Mouse (Mus musculus) G1E (cell line): Measurements from ENCODE around the gene March9. TPM values are rescaled to one million over a fixed set of nuclear protein-coding genes. Genes with fewer than 3 reads are reported as not detected.
"Not testable (repeated sequence)": the region's sequence is repeated elsewhere in the genome, so short reads cannot be mapped to it uniquely, and the experiment has no call there.

Source experiments
- ATAC-seq: 2 replicates; pipeline ENCODE4 v1.8.0; 2016; ENCODE audit warnings: mild to moderate bottlenecking; ENCODE audit not compliant: insufficient number of reproducible peaks, poor library complexity, low FRiP score, severe bottlenecking; ENCODE audit errors: extremely low read depth
- DNase-seq: peaks from one replicate; pipeline ENCODE4 v3.0.0; 2012; ENCODE audit warnings: low spot score
- H3K27me3 ChIP-seq: 2 replicates; pipeline ENCODE4 v1.6.1; 2012; ENCODE audit warnings: mild to moderate bottlenecking, low read length, inconsistent platforms; ENCODE audit not compliant: insufficient read depth
- H3K36me3 ChIP-seq: replicated peaks from 2 replicates; pipeline ENCODE3; 2012; ENCODE audit warnings: mild to moderate bottlenecking, inconsistent platforms
- H3K4me1 ChIP-seq: 2 replicates; pipeline ENCODE4 v1.6.1; 2012; ENCODE audit warnings: low read depth, low read length, inconsistent platforms, mixed read lengths; ENCODE audit not compliant: insufficient read depth
- H3K4me3 ChIP-seq: 2 replicates; pipeline ENCODE4 v1.5.1; 2012; ENCODE audit warnings: low read depth, mild to moderate bottlenecking, inconsistent platforms, low read length, moderate library complexity, mixed read lengths
- H3K9me3 ChIP-seq: replicated peaks from 2 replicates; pipeline ENCODE4 v1.6.1; 2012; ENCODE audit warnings: inconsistent platforms
- CTCF ChIP-seq: IDR thresholded peaks from 2 replicates; pipeline ENCODE4 v1.5.1; 2012; ENCODE audit warnings: low read depth, low read length, inconsistent platforms, mixed read lengths
- GATA1 ChIP-seq: IDR thresholded peaks from 2 replicates; pipeline ENCODE4 v1.6.1; 2012; ENCODE audit warnings: borderline replicate concordance, low read length, inconsistent platforms, mixed read lengths
- GATA2 ChIP-seq: IDR thresholded peaks from 2 replicates; pipeline ENCODE4 v1.6.1; 2012; ENCODE audit warnings: low read depth, low read length, inconsistent platforms, borderline replicate concordance
- POLR2AphosphoS5 ChIP-seq: IDR thresholded peaks from 2 replicates; pipeline ENCODE4 v1.6.1; 2012; ENCODE audit warnings: low read depth, low read length, inconsistent platforms; ENCODE audit not compliant: insufficient replicate concordance
- TAL1 ChIP-seq: conservative IDR thresholded peaks from 2 replicates; pipeline ENCODE4 v1.6.1; 2012; ENCODE audit warnings: low read depth, low read length, inconsistent platforms, mixed read lengths
- polyA plus RNA-seq: library from polyadenylated mRNA; stranded (reverse); fragments of >175 nt; gene quantifications from 2 replicates; pipeline ENCODE4 v1.2.3, GENCODE M21; 2012
- total RNA-seq, 2 experiments: library from RNA; stranded (forward) in 1 of 2; stranded (reverse) in 1 of 2; fragments of 200-1000 nt in 1 of 2; fragments of >200 nt in 1 of 2; fragmentation: Nextera tagmentation in 1 of 2; gene quantifications; 2 replicates each; pipeline ENCODE4 v1.2.3; 2014 to 2017

Gene March9
- total and polyA plus RNA-seq, 3 experiments, result 0.63 to 1.3 (median 1.1) TPM

DNA sequence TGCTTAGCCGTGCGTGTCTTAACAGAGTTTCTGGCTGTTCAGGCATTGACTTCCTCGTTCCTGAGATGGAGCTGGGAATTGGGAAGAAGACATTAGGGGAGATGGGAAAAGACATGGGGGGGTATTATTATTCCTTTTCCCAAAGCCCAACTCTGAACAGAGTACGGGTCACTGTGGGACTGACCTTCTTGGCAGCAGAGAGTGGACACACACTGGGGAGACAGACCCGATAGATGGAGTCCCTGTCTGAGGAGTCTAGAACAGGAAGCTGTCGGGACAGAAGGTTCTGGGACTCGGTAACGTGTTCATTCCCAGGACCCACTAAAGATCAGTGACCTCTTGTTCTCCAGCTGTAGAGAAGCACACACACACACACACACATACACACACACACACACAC is 15.7 kb upstream of the March9 start:
- Histone ChIP-seq H3K27me3 (peaks cover 54% of the 10 kb centered on the region), H3K9me3 (peaks cover 7% of the 10 kb centered on the region), H3K4me1 (peaks cover 16% of the 10 kb centered on the region), H3K36me3 (peaks cover 3% of the 10 kb centered on the region), H3K4me3 (no peak overlapping the region)
- no peak for TF ChIP-seq GATA1
- no peak for TF ChIP-seq POLR2AphosphoS5
- TF ChIP-seq TAL1, result no peak
- TF ChIP-seq GATA2, result no peak
- no peak for TF ChIP-seq CTCF
- ATAC-seq (no peak), DNase-seq (no peak)

DNA sequence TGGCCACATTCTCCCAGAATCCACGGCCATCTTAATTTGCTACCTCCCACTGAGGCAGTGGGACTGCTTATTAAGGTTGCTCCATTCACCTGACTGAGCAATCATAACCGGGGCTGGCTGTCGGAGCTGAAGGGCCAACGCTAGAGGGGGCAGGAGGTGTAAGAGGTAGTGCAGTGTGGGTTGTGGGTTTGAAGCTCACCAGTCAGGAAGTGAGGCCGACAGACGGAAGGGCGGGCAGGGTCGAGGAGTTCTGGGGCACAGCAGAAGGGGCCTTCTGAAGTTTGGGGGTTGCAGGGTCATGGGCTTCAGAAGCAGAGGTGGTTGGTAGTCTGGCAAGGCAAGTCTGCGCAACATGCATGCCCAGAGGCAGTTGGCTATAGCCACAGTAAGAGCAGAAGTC is 15.1 kb upstream of the March9 start, which contains the start of gene Agap2:
Gene Agap2, plus strand, starts transcription at position 205 of the 400 bp plus-strand sequence.
- ATAC-seq, result no peak
- TF ChIP-seq TAL1 (no peak), GATA1 (no peak), CTCF (no peak), POLR2AphosphoS5 (no peak), GATA2 (no peak)
- Histone ChIP-seq H3K36me3 (peaks cover 3% of the 10 kb centered on the region), H3K27me3 (peaks cover 48% of the 10 kb centered on the region), H3K4me1 (peaks cover 18% of the 10 kb centered on the region), H3K9me3 (peaks cover 5% of the 10 kb centered on the region), H3K4me3 (no peak within 1 kb of the TSS)
- no peak for DNase-seq

DNA sequence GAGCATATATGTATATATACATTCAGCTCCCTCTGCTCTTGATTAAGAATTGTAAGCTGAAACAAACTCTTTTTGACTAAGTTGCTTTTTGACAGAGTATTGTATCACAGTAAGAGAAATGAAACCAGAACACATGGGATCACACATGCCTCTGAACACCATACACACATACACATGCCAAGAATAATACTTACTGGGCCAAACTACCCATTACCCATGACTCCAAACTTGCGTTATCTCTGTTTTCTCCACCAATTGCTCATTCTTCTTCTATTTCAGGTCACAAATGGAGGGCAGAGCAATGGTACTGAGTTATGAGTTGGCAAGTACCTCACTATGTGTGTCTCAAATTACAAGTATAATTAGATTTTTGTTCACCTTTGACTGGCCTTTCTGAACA is 14.0 kb upstream of the March9 start:
- no peak for DNase-seq

DNA sequence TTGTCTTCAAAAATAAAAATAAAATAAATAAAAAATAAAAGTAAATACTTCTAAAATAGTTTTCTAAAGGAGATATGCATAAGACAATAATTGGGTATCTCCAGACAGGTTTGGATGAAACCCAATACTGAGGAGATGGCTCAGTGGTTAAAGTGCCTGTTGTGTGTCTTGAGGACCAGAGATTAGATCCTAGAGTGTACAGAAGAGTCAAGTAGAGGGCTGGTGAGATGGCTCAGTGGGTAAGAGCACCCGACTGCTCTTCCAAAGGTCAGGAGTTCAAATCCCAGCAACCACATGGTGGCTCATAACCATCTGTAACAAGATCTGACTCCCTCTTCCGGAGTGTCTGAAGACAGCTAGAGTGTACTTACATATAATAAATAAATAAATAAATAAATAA is 13.0 kb upstream of the March9 start:
- not testable (repeated sequence) for ATAC-seq, H3K9me3 ChIP-seq, DNase-seq, H3K4me3 ChIP-seq
- peaks cover 35% of the 10 kb centered on the region for H3K4me1 ChIP-seq
- peaks cover 17% of the 10 kb centered on the region for H3K36me3 ChIP-seq
- peaks cover 30% of the 10 kb centered on the region for H3K27me3 ChIP-seq

More for the DNA sequence above, 14.0 kb upstream of the March9 start:
- H3K36me3 ChIP-seq, result peaks cover 7% of the 10 kb centered on the region
- H3K9me3 ChIP-seq, result no peaks in the 10 kb centered on the region
- H3K4me1 ChIP-seq, result peaks cover 25% of the 10 kb centered on the region
- TF ChIP-seq GATA1 (no peak), POLR2AphosphoS5 (no peak), CTCF (no peak), TAL1 (no peak), GATA2 (no peak)
- H3K27me3 ChIP-seq, result peaks cover 39% of the 10 kb centered on the region
- no peak overlapping the region for H3K4me3 ChIP-seq
- no peak for ATAC-seq

DNA sequence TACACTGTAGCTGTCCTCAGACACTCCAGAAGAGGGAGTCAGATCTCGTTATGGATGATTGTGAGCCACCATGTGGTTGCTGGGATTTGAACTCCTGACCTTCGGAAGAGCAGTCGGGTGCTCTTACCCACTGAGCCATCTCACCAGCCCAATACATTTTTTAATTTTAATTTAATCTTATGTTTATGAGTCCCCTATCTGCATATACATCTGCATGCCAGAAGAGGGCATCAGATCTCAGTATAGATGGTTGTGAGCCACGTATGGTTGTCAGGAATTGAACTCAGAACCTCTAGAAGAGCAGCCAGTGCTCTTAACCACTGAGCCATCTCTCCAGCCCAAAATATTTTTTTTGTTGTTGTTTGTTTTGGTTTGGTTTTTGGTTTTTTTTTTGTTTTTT is 12.3 kb upstream of the March9 start:
- DNase-seq, ATAC-seq, H3K4me3 ChIP-seq, H3K9me3 ChIP-seq: not testable (repeated sequence)
- Histone ChIP-seq H3K36me3 (peaks cover 24% of the 10 kb centered on the region), H3K4me1 (peaks cover 42% of the 10 kb centered on the region), H3K27me3 (peaks cover 23% of the 10 kb centered on the region)

DNA sequence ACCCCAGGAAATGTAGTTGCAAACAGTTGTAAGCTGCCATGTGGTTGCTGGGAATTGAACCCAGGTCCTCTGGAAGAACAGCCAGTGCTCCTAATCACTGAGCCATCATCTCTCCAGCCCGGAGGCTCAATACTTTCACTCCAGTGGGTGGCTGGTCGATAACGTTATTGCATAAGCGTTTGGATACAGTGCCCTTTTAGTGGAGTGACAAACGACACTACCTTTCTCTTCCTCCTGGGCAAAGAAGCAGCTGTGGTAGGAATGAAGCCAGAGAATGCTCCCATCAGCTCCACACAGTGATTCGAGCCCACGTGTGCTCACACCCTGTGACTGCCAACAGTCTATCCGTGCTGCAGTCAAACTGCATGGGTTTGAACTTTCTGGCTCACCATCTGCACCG is 11.2 kb upstream of the March9 start:
- peak overlapping the region; percentile 72; the same call in 1 of the 2 replicates for H3K4me3 ChIP-seq
- peaks cover 14% of the 10 kb centered on the region for H3K27me3 ChIP-seq
- DNase-seq, result no peak
- ATAC-seq, result no peak
- H3K36me3 ChIP-seq, result peaks cover 34% of the 10 kb centered on the region
- no peak for TF ChIP-seq GATA1
- TF ChIP-seq POLR2AphosphoS5, result no peak
- no peak for TF ChIP-seq TAL1
- no peak for TF ChIP-seq CTCF
- no peak for TF ChIP-seq GATA2
- no peaks in the 10 kb centered on the region for H3K9me3 ChIP-seq
- H3K4me1 ChIP-seq, result peaks cover 51% of the 10 kb centered on the region
